ENCODE assay signal across 8 mouse cellular contexts in the genomic region with DNA sequence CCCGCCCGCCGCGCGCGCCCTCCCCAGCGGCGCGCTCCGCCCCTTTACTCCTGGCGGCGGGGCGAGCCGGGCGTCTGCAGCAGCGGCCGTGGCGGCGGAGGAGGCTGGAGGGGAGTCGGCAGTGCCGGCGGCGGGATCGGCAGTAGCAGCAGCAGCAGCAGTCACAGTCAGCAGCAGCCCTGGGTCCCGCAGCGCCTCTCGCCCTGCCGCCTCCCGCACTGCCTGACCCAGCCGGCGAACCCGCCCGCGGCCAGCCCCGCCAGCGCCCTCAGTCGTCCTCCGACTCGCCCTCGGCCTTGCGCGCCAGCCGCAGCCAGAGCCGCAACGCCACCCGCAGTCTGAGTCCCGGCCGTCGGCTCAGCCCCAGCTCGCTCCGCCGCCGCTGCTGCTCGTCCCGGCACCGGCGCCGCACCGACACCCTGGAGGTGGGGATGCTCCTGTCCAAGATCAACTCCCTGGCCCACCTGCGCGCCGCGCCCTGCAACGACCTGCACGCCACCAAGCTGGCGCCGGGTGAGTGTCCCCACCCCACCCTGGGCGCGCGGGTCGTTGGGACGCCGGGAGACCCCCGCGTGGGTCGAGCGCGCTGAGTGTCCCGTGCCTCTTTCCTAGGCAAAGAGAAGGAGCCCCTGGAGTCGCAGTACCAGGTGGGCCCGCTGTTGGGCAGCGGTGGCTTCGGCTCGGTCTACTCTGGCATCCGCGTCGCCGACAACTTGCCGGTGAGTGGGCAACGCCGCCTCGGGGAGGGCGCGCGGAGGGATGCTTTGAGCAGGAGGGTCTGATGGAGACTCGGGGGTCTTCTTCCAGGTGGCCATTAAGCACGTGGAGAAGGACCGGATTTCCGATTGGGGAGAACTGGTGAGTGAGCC. TPM values are rescaled to one million over a fixed set of nuclear protein-coding genes. Genes with fewer than 3 reads are reported as not detected.
DNase-seq lines count a peak whose midpoint lies in the region; ATAC-seq and TF ChIP-seq lines count a peak whose summit lies in the region.

A gene (plus strand): TSS at position 41 of the 869 bp plus-strand sequence.

- intact Hi-C loops in gastrocnemius, postnatal 14 days (cut with DNase I; ENCODE audit: low total_unique reads), result no loop called here

- TF ChIP-seq CTCF in bone marrow macrophage, adult 2 months (IDR thresholded peaks at IDR 0.05; ENCODE audit: low read depth, low read length), result no peak
- TF ChIP-seq CTCF in small intestine, adult 2 months (IDR thresholded peaks at IDR 0.05; ENCODE audit: extremely low read depth, insufficient read length, insufficient replicate concordance, low read depth, low read length), result no peak

- peaks cover 13% of the 10 kb centered on the region for H3K36me3 ChIP-seq in intestine, embryonic 14.5 days (ENCODE audit: control insufficient read depth, insufficient read depth, low read length)
- H3K36me3 ChIP-seq in small intestine, adult 2 months (ENCODE audit: control insufficient read depth, insufficient read depth, low read length), result peaks cover 29% of the 10 kb centered on the region

- DNase-seq in spleen, adult 12 weeks (ENCODE audit: low spot score), result peak; percentile 73
- no peak for DNase-seq in spleen, adult 18-20 months
- DNase-seq in gastrocnemius, postnatal 14 days, result peak; percentile 54
- DNase-seq in intestine, embryonic 14.5 days (ENCODE audit: low spot score), result no peak
- peak; percentile 71 for DNase-seq in lung, postnatal 10 days
- DNase-seq in layer of hippocampus, postnatal 10 days (ENCODE audit: low spot score in 2 of 2), result no peak

- H3K4me2 ChIP-seq in intestine, embryonic 14.5 days (ENCODE audit: low read length), result peak within 1 kb of the TSS; percentile 92

- WGBS in intestine, embryonic 14.5 days, result under 1% methylated on average over 79 of the region's 99 CpGs
- under 1% methylated on average over 94 of the region's 99 CpGs for WGBS in small intestine, adult 2 months

- H3K9me3 ChIP-seq in intestine, embryonic 14.5 days (ENCODE audit: control insufficient read depth, low read length), result no peaks in the 10 kb centered on the region

- ATAC-seq in intestine, embryonic 14.5 days (replicated peaks; ENCODE audit: low FRiP score, low TSS enrichment, low read depth), result peak; percentile 2; the same call in 1 of the 2 replicates

- peak within 1 kb of the TSS; percentile 93 for H3K27ac ChIP-seq in bone marrow macrophage, adult 2 months (ENCODE audit: insufficient read depth, low read depth, low read length)
- peak within 1 kb of the TSS; percentile 84 for H3K27ac ChIP-seq in intestine, embryonic 14.5 days (ENCODE audit: low read depth)
- H3K27ac ChIP-seq in small intestine, adult 2 months (ENCODE audit: insufficient read depth, low read depth, low read length), result peak within 1 kb of the TSS; percentile 94

- peaks cover 40% of the 10 kb centered on the region for H3K4me1 ChIP-seq in bone marrow macrophage, adult 2 months (ENCODE audit: control insufficient read depth, insufficient read depth, low read length)
- H3K4me1 ChIP-seq in intestine, embryonic 14.5 days (replicated peaks; ENCODE audit: control insufficient read depth, insufficient read depth, low read length), result peaks cover 11% of the 10 kb centered on the region
- H3K4me1 ChIP-seq in small intestine, adult 2 months (ENCODE audit: control insufficient read depth, insufficient read depth, insufficient read length, low read length), result peaks cover 17% of the 10 kb centered on the region; the same call in 1 of the 2 replicates

- H3K9ac ChIP-seq in intestine, embryonic 14.5 days (ENCODE audit: low read length), result peak within 1 kb of the TSS; percentile 85

- peak; percentile 82 for TF ChIP-seq POLR2A in bone marrow macrophage, adult 2 months (IDR thresholded peaks at IDR 0.05; ENCODE audit: borderline replicate concordance, low read depth, low read length)
- peak; percentile 99 for TF ChIP-seq POLR2A in small intestine, adult 2 months (IDR thresholded peaks at IDR 0.05; ENCODE audit: low read depth, low read length)

- H3K4me3 ChIP-seq in bone marrow macrophage, adult 2 months (ENCODE audit: insufficient read depth, low read length), result peak within 1 kb of the TSS; percentile 100
- peak within 1 kb of the TSS; percentile 70 for H3K4me3 ChIP-seq in intestine, embryonic 14.5 days (ENCODE audit: low read depth, low read length)
- H3K4me3 ChIP-seq in small intestine, adult 2 months (ENCODE audit: low read depth, low read length), result peak within 1 kb of the TSS; percentile 92

- no peaks in the 10 kb centered on the region for H3K27me3 ChIP-seq in intestine, embryonic 14.5 days (replicated peaks; ENCODE audit: control insufficient read depth, insufficient read depth, low read length)
- no peaks in the 10 kb centered on the region for H3K27me3 ChIP-seq in small intestine, adult 2 months (ENCODE audit: control insufficient read depth, insufficient read depth, low read length)

RNA-seq across cellular contexts. Expression of the gene that starts here (rescaled TPM):
- polyA plus RNA-seq in bone marrow macrophage, adult 2 months (2012; ENCODE audit: insufficient read depth, insufficient read length, missing spikeins), result 84.5 and 85.2 TPM in 2 replicates
- total RNA-seq in gastrocnemius, postnatal 14 days (2021), result 10 to 100 TPM; 17.6 to 18.2 TPM
- polyA plus RNA-seq in intestine, embryonic 14.5 days (2014; fragmentation: Nextera tagmentation; extraction: Ambion mirVana), result 13.3 and 13.6 TPM in 2 replicates
- 38.9 and 160 TPM in 2 replicates for polyA plus RNA-seq in small intestine, adult 2 months (2012; rRNA removed)
- 1 to 10 TPM; 3.5 to 4.0 TPM for total RNA-seq in layer of hippocampus, postnatal 10 days (2021)

Comparison
In these comparisons a context has a peak if more than half of its experiments do, and no peak if none do; other contexts are left out.
1. DNase-seq: peak in spleen, adult 12 weeks (single experiment), gastrocnemius, postnatal 14 days (single experiment) and lung, postnatal 10 days (single experiment); none in spleen, adult 18-20 months (0 of 2), intestine, embryonic 14.5 days (single experiment) and layer of hippocampus, postnatal 10 days (0 of 2).
2. Peak in every context shown above with its lines, with median percentiles within 50 percentile points of each other: H3K27ac ChIP-seq and H3K4me3 ChIP-seq.